Mouse (Mus musculus): Measurements from ENCODE around the gene Lrrc46. TPM values are rescaled to one million over a fixed set of nuclear protein-coding genes. Genes with fewer than 3 reads are reported as not detected.

Lrrc46 gene
- polyA plus RNA-seq, 1 experiment from 2014 or later = 4.2 TPM

- no peak overlapping the region for H3K27ac ChIP-seq (ENCODE audit: low read depth, low read length)
- H3K36me3 ChIP-seq (ENCODE audit: control insufficient read depth, insufficient read depth, low read length) = no peaks in the 10 kb centered on the region
- H3K27me3 ChIP-seq (ENCODE audit: control insufficient read depth, insufficient read depth, low read length) = no peaks in the 10 kb centered on the region; the same call in 1 of the 2 replicates
- WGBS = 61% methylated on average over 8 of the region's 8 CpGs
- H3K4me2 ChIP-seq (ENCODE audit: low read depth, low read length, severe bottlenecking) = no peak overlapping the region
- H3K4me1 ChIP-seq (replicated peaks; ENCODE audit: control insufficient read depth, insufficient read depth, low read length) = peaks cover 17% of the 10 kb centered on the region
- DNase-seq (ENCODE audit: low spot score) (no peak), ATAC-seq (replicated peaks; ENCODE audit: low FRiP score) (no peak)
- no peak overlapping the region for H3K9ac ChIP-seq (ENCODE audit: low read length)
- H3K9me3 ChIP-seq (ENCODE audit: control insufficient read depth, low read length) = no peaks in the 10 kb centered on the region; the same call in 1 of the 2 replicates
- H3K4me3 ChIP-seq (ENCODE audit: low read depth, low read length) = no peak overlapping the region
Measured at GRCm38 (mm10) chr11:96992722-96993311, 48.4 kb downstream of the Lrrc46 start.

GRCm38 (mm10) chr11:96991501-96991900, 49.7 kb downstream of the Lrrc46 start:
- H3K27ac ChIP-seq (ENCODE audit: low read depth, low read length) = no peak overlapping the region

DNA sequence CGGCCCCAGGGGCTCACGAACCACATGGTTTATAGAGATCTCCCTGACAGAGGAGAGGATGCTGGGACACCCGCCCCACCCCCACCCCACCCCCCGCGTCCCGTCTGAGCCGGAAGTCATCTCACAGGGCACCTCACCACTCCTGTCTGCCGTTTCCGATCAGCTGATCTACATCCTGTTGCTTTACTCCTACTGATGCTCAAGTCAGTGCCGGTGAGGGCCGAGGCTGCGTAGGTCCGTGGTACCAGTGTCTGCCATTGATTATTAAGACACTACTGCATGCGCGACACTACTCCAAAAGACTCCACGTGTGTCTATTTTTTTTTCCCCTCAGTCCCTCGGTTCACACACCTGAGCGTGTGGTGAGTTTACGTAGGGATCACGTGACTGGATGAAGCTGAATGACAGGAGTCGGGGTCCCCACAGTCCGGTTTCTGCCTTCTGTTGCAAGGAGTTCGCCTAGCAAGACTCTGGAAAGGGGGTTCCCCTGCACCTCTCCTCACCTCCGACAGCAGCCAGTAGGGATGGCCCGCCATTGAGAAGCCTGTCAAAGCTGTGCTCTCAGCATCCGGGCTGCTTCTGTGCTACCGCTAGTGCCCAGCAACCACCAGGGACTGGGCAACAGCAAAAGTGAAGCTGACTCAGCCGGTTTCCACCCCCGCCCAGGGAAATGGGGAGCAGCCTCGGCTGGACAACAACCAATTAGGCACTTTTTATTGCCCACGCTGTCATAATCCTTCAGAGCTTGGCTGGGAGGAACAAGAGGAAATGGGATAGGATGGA, 53.1 kb downstream of the Lrrc46 start:
- peak overlapping the region; percentile 32 for H3K9ac ChIP-seq (ENCODE audit: low read length)
- peak overlapping the region; percentile 18 for H3K4me3 ChIP-seq (ENCODE audit: low read depth, low read length)
- H3K27ac ChIP-seq (ENCODE audit: low read depth, low read length) = no peak overlapping the region

More at GRCm38 (mm10) chr11:96991501-96991900, 49.7 kb downstream of the Lrrc46 start:
- Histone ChIP-seq H3K27me3 (ENCODE audit: control insufficient read depth, insufficient read depth, low read length) (peaks cover 2% of the 10 kb centered on the region; the same call in 1 of the 2 replicates), H3K4me3 (ENCODE audit: low read depth, low read length) (no peak overlapping the region), H3K36me3 (ENCODE audit: control insufficient read depth, insufficient read depth, low read length) (no peaks in the 10 kb centered on the region), H3K4me1 (replicated peaks; ENCODE audit: control insufficient read depth, insufficient read depth, low read length) (peaks cover 9% of the 10 kb centered on the region; the same call in 1 of the 2 replicates), H3K9me3 (ENCODE audit: control insufficient read depth, low read length) (no peaks in the 10 kb centered on the region; the same call in 1 of the 2 replicates), H3K9ac (ENCODE audit: low read length) (no peak overlapping the region), H3K4me2 (ENCODE audit: low read depth, low read length, severe bottlenecking) (no peak overlapping the region)
- DNase-seq (ENCODE audit: low spot score) = no peak
- no peak for ATAC-seq (replicated peaks; ENCODE audit: low FRiP score)
- WGBS = 84% methylated on average over 5 of the region's 5 CpGs

GRCm38 (mm10) chr11:96986463-96986862, 54.7 kb downstream of the Lrrc46 start:
- ATAC-seq (replicated peaks; ENCODE audit: low FRiP score) = no peak
- Histone ChIP-seq H3K9me3 (ENCODE audit: control insufficient read depth, low read length) (no peaks in the 10 kb centered on the region; the same call in 1 of the 2 replicates), H3K4me1 (replicated peaks; ENCODE audit: control insufficient read depth, insufficient read depth, low read length) (peaks cover 5% of the 10 kb centered on the region; the same call in 1 of the 2 replicates), H3K4me3 (ENCODE audit: low read depth, low read length) (no peak overlapping the region), H3K27me3 (ENCODE audit: control insufficient read depth, insufficient read depth, low read length) (peaks cover 7% of the 10 kb centered on the region; the same call in 1 of the 2 replicates), H3K36me3 (ENCODE audit: control insufficient read depth, insufficient read depth, low read length) (no peaks in the 10 kb centered on the region), H3K27ac (ENCODE audit: low read depth, low read length) (no peak overlapping the region), H3K9ac (ENCODE audit: low read length) (no peak overlapping the region), H3K4me2 (ENCODE audit: low read depth, low read length, severe bottlenecking) (no peak overlapping the region)
- WGBS = 64% methylated on average over 3 of the region's 3 CpGs
- no peak for DNase-seq (ENCODE audit: low spot score)

More for the DNA sequence above, 53.1 kb downstream of the Lrrc46 start:
- ATAC-seq (replicated peaks; ENCODE audit: low FRiP score) = no peak
- DNase-seq (ENCODE audit: low spot score) = peak; percentile 55
- 6% methylated on average over 31 of the region's 31 CpGs for WGBS
- H3K27me3 ChIP-seq (ENCODE audit: control insufficient read depth, insufficient read depth, low read length) = peaks cover 7% of the 10 kb centered on the region; the same call in 1 of the 2 replicates
- H3K4me2 ChIP-seq (ENCODE audit: low read depth, low read length, severe bottlenecking) = peak overlapping the region; percentile 62
- peaks cover 5% of the 10 kb centered on the region; the same call in 1 of the 2 replicates for H3K4me1 ChIP-seq (replicated peaks; ENCODE audit: control insufficient read depth, insufficient read depth, low read length)
- no peaks in the 10 kb centered on the region; the same call in 1 of the 2 replicates for H3K9me3 ChIP-seq (ENCODE audit: control insufficient read depth, low read length)
- no peaks in the 10 kb centered on the region for H3K36me3 ChIP-seq (ENCODE audit: control insufficient read depth, insufficient read depth, low read length)

DNA sequence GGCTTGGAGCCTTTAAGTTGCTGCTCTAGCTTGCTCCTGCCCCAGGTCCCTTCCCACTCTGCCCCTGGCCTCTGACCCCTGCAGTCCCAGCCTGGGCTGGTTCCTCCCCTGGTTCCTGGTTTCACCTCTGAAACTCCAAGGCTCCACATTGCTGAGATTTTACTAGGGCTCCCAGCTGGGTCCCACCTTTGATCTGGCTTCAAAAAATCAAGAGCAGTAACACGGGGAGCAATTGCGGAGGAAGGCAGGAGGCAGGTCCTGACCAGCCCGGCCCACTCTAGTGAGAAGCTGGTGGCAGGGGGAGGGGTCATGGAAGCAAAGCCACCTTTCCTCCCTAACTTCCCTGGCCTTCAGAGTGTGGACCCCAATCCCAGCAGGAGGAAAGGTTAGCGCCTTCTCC, 56.3 kb downstream of the Lrrc46 start:
- Histone ChIP-seq H3K27me3 (ENCODE audit: control insufficient read depth, insufficient read depth, low read length) (peaks cover 7% of the 10 kb centered on the region; the same call in 1 of the 2 replicates), H3K4me1 (replicated peaks; ENCODE audit: control insufficient read depth, insufficient read depth, low read length) (peaks cover 5% of the 10 kb centered on the region; the same call in 1 of the 2 replicates), H3K9ac (ENCODE audit: low read length) (no peak overlapping the region), H3K9me3 (ENCODE audit: control insufficient read depth, low read length) (no peaks in the 10 kb centered on the region; the same call in 1 of the 2 replicates), H3K36me3 (ENCODE audit: control insufficient read depth, insufficient read depth, low read length) (no peaks in the 10 kb centered on the region), H3K27ac (ENCODE audit: low read depth, low read length) (no peak overlapping the region), H3K4me2 (ENCODE audit: low read depth, low read length, severe bottlenecking) (no peak overlapping the region), H3K4me3 (ENCODE audit: low read depth, low read length) (no peak overlapping the region)
- DNase-seq (ENCODE audit: low spot score) (no peak), ATAC-seq (replicated peaks; ENCODE audit: low FRiP score) (no peak)
- 19% methylated on average over 4 of the region's 4 CpGs for WGBS

Small RNA genes within 50 kb of the gene (microRNA-seq; reads per million reads assigned to microRNA genes)
- not detected for gene Mir8103 (ENCODE audit: insufficient number of aligned reads)

Other genes with a start within 250 kb of the Lrrc46 start
- gene Nfe2l1, start 211.4 kb downstream of the Lrrc46 start, polyA plus RNA-seq (2014; fragmentation: Nextera tagmentation; extraction: Ambion mirVana) = 38.6 and 42.9 TPM in 2 replicates
- 33.2 and 33.8 TPM in 2 replicates for gene Copz2, start 191.5 kb downstream of the Lrrc46 start, polyA plus RNA-seq (2014; fragmentation: Nextera tagmentation; extraction: Ambion mirVana)
- gene Cdk5rap3, start 124.9 kb downstream of the Lrrc46 start, polyA plus RNA-seq (2014; fragmentation: Nextera tagmentation; extraction: Ambion mirVana) = 83.4 and 94.0 TPM in 2 replicates
- gene Prr15l, start 113.3 kb downstream of the Lrrc46 start, polyA plus RNA-seq (2014; fragmentation: Nextera tagmentation; extraction: Ambion mirVana) = 0.25 and 0.29 TPM in 2 replicates
- 24.8 and 28.8 TPM in 2 replicates for gene Pnpo, start 97.4 kb downstream of the Lrrc46 start, polyA plus RNA-seq (2014; fragmentation: Nextera tagmentation; extraction: Ambion mirVana)
- 30.9 and 31.0 TPM in 2 replicates for gene Sp2, start 58.4 kb downstream of the Lrrc46 start, polyA plus RNA-seq (2014; fragmentation: Nextera tagmentation; extraction: Ambion mirVana)
- 0.17 TPM in 1 of 2 replicates, not detected in the other for gene Sp6, start 28.0 kb downstream of the Lrrc46 start, polyA plus RNA-seq (2014; fragmentation: Nextera tagmentation; extraction: Ambion mirVana)
- 31.2 and 31.6 TPM in 2 replicates for gene Scrn2, start 11.5 kb downstream of the Lrrc46 start, polyA plus RNA-seq (2014; fragmentation: Nextera tagmentation; extraction: Ambion mirVana)
- 76.4 and 76.6 TPM in 2 replicates for gene Mrpl10, start 153 bp upstream of the Lrrc46 start, polyA plus RNA-seq (2014; fragmentation: Nextera tagmentation; extraction: Ambion mirVana)
- gene Osbpl7, start 9.2 kb upstream of the Lrrc46 start, polyA plus RNA-seq (2014; fragmentation: Nextera tagmentation; extraction: Ambion mirVana) = 6.7 and 7.7 TPM in 2 replicates
- 0.17 and 0.21 TPM in 2 replicates for gene Tbx21, start 73.9 kb upstream of the Lrrc46 start, polyA plus RNA-seq (2014; fragmentation: Nextera tagmentation; extraction: Ambion mirVana)
- 5.4 and 6.7 TPM in 2 replicates for gene Tbkbp1, start 110.1 kb upstream of the Lrrc46 start, polyA plus RNA-seq (2014; fragmentation: Nextera tagmentation; extraction: Ambion mirVana)
- 114 TPM in 2 replicates for gene Kpnb1, start 146.5 kb upstream of the Lrrc46 start, polyA plus RNA-seq (2014; fragmentation: Nextera tagmentation; extraction: Ambion mirVana)
- 108 and 122 TPM in 2 replicates for gene Npepps, start 239.2 kb upstream of the Lrrc46 start, polyA plus RNA-seq (2014; fragmentation: Nextera tagmentation; extraction: Ambion mirVana)

All from forebrain, embryonic 11.5 days (tissue).